Mouse (Mus musculus): ENCODE measurements around the gene Cyp2d11. TPM values are rescaled to one million over a fixed set of nuclear protein-coding genes. Genes with fewer than 3 reads are reported as not detected.
"Not testable (repeated sequence)": the region's sequence is repeated elsewhere in the genome, so short reads cannot be mapped to it uniquely, and the experiment has no call there.

Cyp2d11 gene
- not detected in 2 replicates for polyA plus RNA-seq (2015; fragmentation: Nextera tagmentation; extraction: Ambion mirVana)

DNA sequence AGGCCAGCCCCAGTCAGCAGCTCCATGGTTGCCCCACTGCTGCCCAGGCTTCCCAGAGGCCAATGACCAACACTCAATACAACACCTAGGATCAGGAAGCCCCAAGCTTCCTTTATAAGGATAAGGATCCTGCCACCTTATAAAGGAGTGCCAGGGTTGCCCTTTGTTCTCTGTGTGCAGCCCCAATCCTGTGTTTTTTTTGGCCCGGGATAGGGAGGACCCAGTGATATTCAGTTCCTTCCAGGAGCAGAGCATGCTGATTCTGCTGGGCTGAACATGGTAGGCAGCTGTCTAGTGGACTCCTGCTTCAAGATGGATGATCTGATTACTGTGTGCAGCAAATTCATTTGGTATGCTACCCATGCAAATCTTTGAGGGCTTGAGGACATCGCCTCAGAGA, at the start of gene Cyp2d11:
Gene Cyp2d11, minus strand, starts transcription at position 101 of the 400 bp plus-strand sequence.
- H3K4me2 ChIP-seq; ATAC-seq (replicated peaks; ENCODE audit: low FRiP score); H3K4me3 ChIP-seq (replicated peaks); H3K9ac ChIP-seq; H3K4me1 ChIP-seq; H3K36me3 ChIP-seq; H3K27me3 ChIP-seq; H3K27ac ChIP-seq; H3K9me3 ChIP-seq (replicated peaks): not testable (repeated sequence)
- WGBS = 86% methylated on average over 2 of the region's 2 CpGs

DNA sequence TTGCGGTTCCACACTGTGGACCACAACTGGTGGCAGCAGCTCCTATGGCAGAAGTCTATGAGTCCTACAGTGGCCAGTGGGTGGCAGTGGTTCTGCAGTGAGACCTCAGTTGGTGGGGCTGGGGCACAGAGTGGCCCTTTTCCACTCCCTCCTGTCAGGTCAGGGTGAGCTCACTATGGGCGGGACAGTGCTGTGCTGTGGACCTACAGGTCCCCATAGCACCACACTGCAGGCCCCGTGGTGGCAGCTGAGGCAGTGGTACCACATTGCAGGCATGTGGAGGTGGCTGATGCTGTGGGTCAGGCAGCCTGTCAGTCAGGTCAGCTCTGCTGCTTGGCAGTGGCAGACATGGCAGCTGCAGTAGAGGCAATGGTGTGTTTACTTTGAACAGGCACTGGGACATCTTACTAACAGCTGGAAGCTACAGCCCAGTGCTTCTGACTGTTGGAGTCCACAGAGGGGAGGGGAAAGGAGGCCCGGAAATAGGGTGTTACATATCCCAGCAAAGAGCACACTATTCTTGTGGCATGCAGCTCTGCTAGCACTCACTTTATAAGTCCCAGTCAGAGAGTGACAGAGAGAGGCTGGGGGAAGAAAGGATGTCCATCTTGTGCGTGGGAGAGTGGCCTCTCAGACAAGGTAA, 44.3 kb upstream of the Cyp2d11 start:
- no peak overlapping the region for H3K4me3 ChIP-seq (replicated peaks)
- H3K4me1 ChIP-seq = no peaks in the 10 kb centered on the region
- H3K9me3 ChIP-seq (replicated peaks) = 0 out of 2 replicates have a peak, but pooled peaks cover 4% of the 10 kb centered on the region
- no peak overlapping the region for H3K9ac ChIP-seq
- 58% methylated on average over 5 of the region's 5 CpGs for WGBS
- H3K36me3 ChIP-seq = no peaks in the 10 kb centered on the region
- no peaks in the 10 kb centered on the region for H3K27me3 ChIP-seq
- ATAC-seq (replicated peaks; ENCODE audit: low FRiP score) = 0 out of 2 replicates have a peak, but pooled peaks have one; percentile 40
- no peak overlapping the region for H3K27ac ChIP-seq
- no peak overlapping the region for H3K4me2 ChIP-seq

GRCm38 (mm10) chr15:82435606-82436005, 41.8 kb upstream of the Cyp2d11 start:
- Histone ChIP-seq H3K27me3 (no peaks in the 10 kb centered on the region), H3K36me3 (no peaks in the 10 kb centered on the region), H3K9ac (no peak overlapping the region), H3K9me3 (replicated peaks) (0 out of 2 replicates have a peak, but pooled peaks cover 10% of the 10 kb centered on the region), H3K4me1 (no peaks in the 10 kb centered on the region), H3K27ac (no peak overlapping the region), H3K4me3 (replicated peaks) (no peak overlapping the region), H3K4me2 (no peak overlapping the region)
- WGBS = 87% methylated on average over 2 of the region's 2 CpGs
- no peak for ATAC-seq (replicated peaks; ENCODE audit: low FRiP score)

DNA sequence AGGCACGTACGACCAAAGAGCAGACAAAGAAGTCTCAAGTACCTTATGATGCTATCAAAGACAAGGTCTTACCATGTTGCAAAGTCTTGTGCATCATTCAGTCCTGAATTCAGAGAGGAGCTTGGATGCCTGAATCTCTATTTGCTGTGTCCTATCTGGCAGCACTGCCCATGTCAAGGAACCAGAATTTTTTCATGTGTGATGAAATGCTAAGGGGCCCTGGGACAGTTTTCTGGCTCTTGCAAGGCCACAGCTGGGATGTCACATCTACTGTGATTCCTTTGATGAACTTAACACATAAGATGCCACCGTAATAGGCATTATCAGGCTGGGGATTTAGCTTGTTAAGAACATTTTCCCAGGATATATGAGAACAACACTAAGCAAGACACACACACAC, 41.2 kb upstream of the Cyp2d11 start:
- no peak overlapping the region for H3K4me3 ChIP-seq (replicated peaks)
- no peak overlapping the region for H3K9ac ChIP-seq
- H3K27me3 ChIP-seq = no peaks in the 10 kb centered on the region
- WGBS = 90% methylated on average over 3 of the region's 3 CpGs
- H3K4me1 ChIP-seq = no peaks in the 10 kb centered on the region
- no peak overlapping the region for H3K4me2 ChIP-seq
- H3K36me3 ChIP-seq = no peaks in the 10 kb centered on the region
- 0 out of 2 replicates have a peak, but pooled peaks cover 10% of the 10 kb centered on the region for H3K9me3 ChIP-seq (replicated peaks)
- ATAC-seq (replicated peaks; ENCODE audit: low FRiP score) = no peak
- H3K27ac ChIP-seq = no peak overlapping the region

DNA sequence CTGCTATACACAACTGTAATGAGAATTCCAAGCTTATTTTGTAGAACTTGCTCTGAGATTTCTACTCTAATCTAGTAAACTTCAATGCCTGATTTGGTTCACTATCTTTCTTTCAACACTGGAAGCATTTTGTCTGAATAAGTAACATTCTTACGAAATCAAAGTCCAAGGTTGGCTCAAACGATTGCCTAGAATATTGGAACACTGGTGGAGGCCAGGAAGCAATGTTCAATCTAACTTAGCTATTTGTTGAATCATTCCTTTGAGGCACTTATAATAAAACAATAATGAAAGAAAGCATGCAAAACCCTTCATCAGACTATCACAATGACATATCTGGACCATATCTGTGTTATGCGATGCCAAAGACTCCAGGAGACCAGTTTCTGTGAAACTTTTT, 40.7 kb upstream of the Cyp2d11 start:
- 92% methylated on average over 3 of the region's 3 CpGs for WGBS
- no peak overlapping the region for H3K27ac ChIP-seq
- H3K36me3 ChIP-seq = no peaks in the 10 kb centered on the region
- ATAC-seq (replicated peaks; ENCODE audit: low FRiP score) = no peak
- no peaks in the 10 kb centered on the region for H3K4me1 ChIP-seq
- H3K9ac ChIP-seq = no peak overlapping the region
- H3K27me3 ChIP-seq = no peaks in the 10 kb centered on the region
- no peak overlapping the region for H3K4me3 ChIP-seq (replicated peaks)
- 0 out of 2 replicates have a peak, but pooled peaks cover 10% of the 10 kb centered on the region for H3K9me3 ChIP-seq (replicated peaks)
- H3K4me2 ChIP-seq = no peak overlapping the region

GRCm38 (mm10) chr15:82433621-82434020, 39.8 kb upstream of the Cyp2d11 start:
- no peak for ATAC-seq (replicated peaks; ENCODE audit: low FRiP score)
- H3K4me3 ChIP-seq (replicated peaks) = no peak overlapping the region
- no peak overlapping the region for H3K4me2 ChIP-seq
- H3K9ac ChIP-seq = no peak overlapping the region
- no peaks in the 10 kb centered on the region for H3K36me3 ChIP-seq
- no peak overlapping the region for H3K27ac ChIP-seq
- no peaks in the 10 kb centered on the region for H3K4me1 ChIP-seq
- H3K27me3 ChIP-seq = no peaks in the 10 kb centered on the region
- WGBS = 97% methylated on average over 3 of the region's 3 CpGs
- 0 out of 2 replicates have a peak, but pooled peaks cover 10% of the 10 kb centered on the region for H3K9me3 ChIP-seq (replicated peaks)

DNA sequence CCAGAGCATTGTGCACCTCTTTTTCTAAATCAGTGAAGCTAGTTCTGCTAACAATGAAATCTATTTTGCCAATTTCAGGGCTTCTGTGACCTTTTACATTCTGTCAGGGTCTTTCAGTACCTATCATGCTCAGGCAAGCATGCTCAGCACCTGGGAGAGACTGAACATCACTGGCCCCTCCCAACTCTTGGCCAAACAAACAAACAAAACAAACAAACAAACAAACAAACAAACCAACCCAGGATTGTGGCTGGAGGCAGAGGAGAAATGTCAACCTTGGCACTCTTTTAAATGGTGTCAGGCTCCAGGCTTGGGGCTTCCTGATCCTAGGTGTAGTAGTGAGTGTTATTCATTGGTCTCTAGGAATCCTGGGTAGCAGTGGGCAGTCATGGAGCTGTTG, 39.3 kb upstream of the Cyp2d11 start, which contains the start of gene Cyp2d9:
Gene Cyp2d9, plus strand, starts transcription at position 301 of the 400 bp plus-strand sequence.
- no peak for ATAC-seq (replicated peaks; ENCODE audit: low FRiP score)
- H3K4me3 ChIP-seq (replicated peaks) = no peak within 1 kb of the TSS
- H3K27ac ChIP-seq = no peak within 1 kb of the TSS
- H3K9ac ChIP-seq = no peak within 1 kb of the TSS
- 0 out of 2 replicates have a peak, but pooled peaks cover 10% of the 10 kb centered on the region for H3K9me3 ChIP-seq (replicated peaks)
- no peak within 1 kb of the TSS for H3K4me2 ChIP-seq
- no peaks in the 10 kb centered on the region for H3K36me3 ChIP-seq
- no peaks in the 10 kb centered on the region for H3K4me1 ChIP-seq
- no peaks in the 10 kb centered on the region for H3K27me3 ChIP-seq

GRCm38 (mm10) chr15:82423471-82423870, 29.6 kb upstream of the Cyp2d11 start:
- no peaks in the 10 kb centered on the region for H3K9me3 ChIP-seq (replicated peaks)
- H3K9ac ChIP-seq = no peak overlapping the region
- no peaks in the 10 kb centered on the region for H3K4me1 ChIP-seq
- 75% methylated on average over 3 of the region's 3 CpGs for WGBS
- H3K27me3 ChIP-seq = no peaks in the 10 kb centered on the region
- no peak for ATAC-seq (replicated peaks; ENCODE audit: low FRiP score)
- no peak overlapping the region for H3K4me3 ChIP-seq (replicated peaks)
- no peaks in the 10 kb centered on the region for H3K36me3 ChIP-seq
- H3K4me2 ChIP-seq = no peak overlapping the region
- H3K27ac ChIP-seq = no peak overlapping the region

DNA sequence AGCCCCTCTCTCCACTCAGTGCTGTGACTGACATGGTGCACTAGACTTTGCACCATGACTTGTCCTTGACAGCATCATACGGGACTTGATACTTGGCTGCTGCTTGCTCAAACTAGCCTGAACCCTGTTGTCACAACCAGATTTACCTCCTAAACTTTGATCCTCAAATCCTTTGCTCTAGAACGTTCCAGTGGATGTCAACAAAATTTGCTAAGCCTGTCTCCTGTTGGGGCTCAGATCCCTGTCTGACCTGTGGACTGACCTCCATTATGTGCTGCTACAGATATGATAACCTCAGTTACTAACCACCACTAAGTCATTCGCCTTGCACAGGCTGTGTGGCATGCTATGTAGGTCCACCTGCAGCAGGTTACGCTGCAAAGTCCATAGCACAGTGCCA, 29.1 kb upstream of the Cyp2d11 start:
- ATAC-seq (replicated peaks; ENCODE audit: low FRiP score) = no peak
- 84% methylated on average over 4 of the region's 4 CpGs for WGBS
- no peaks in the 10 kb centered on the region for H3K27me3 ChIP-seq
- H3K9ac ChIP-seq = no peak overlapping the region
- no peaks in the 10 kb centered on the region for H3K9me3 ChIP-seq (replicated peaks)
- no peaks in the 10 kb centered on the region for H3K4me1 ChIP-seq
- no peak overlapping the region for H3K4me3 ChIP-seq (replicated peaks)
- no peak overlapping the region for H3K27ac ChIP-seq
- H3K4me2 ChIP-seq = no peak overlapping the region
- H3K36me3 ChIP-seq = no peaks in the 10 kb centered on the region

- H3K4me2 ChIP-seq = no peak overlapping the region
- no peaks in the 10 kb centered on the region for H3K9me3 ChIP-seq (replicated peaks)
- H3K4me3 ChIP-seq (replicated peaks) = no peak overlapping the region
- no peaks in the 10 kb centered on the region for H3K36me3 ChIP-seq
- WGBS = 71% methylated on average over 1 of the region's 1 CpGs
- H3K4me1 ChIP-seq = peaks cover 12% of the 10 kb centered on the region
- H3K9ac ChIP-seq = no peak overlapping the region
- no peaks in the 10 kb centered on the region for H3K27me3 ChIP-seq
- H3K27ac ChIP-seq = no peak overlapping the region
- no peak for ATAC-seq (replicated peaks; ENCODE audit: low FRiP score)
Observed at GRCm38 (mm10) chr15:82418616-82419015, 24.8 kb upstream of the Cyp2d11 start.

GRCm38 (mm10) chr15:82416797-82417789, 23.3 kb upstream of the Cyp2d11 start:
- 0 out of 2 replicates have a peak overlapping the region, but pooled peaks have one; percentile 15 for H3K4me3 ChIP-seq (replicated peaks)
- peak; percentile 89 for ATAC-seq (replicated peaks; ENCODE audit: low FRiP score)
- H3K4me1 ChIP-seq = peaks cover 12% of the 10 kb centered on the region
- peak overlapping the region; percentile 1; the same call in 1 of the 2 replicates for H3K9ac ChIP-seq
- peak overlapping the region; percentile 50 for H3K4me2 ChIP-seq
- no peaks in the 10 kb centered on the region for H3K36me3 ChIP-seq
- H3K27ac ChIP-seq = peak overlapping the region; percentile 58; the same call in 1 of the 2 replicates
- WGBS = 31% methylated on average over 16 of the region's 16 CpGs
- H3K9me3 ChIP-seq (replicated peaks) = no peaks in the 10 kb centered on the region
- no peaks in the 10 kb centered on the region for H3K27me3 ChIP-seq

GRCm38 (mm10) chr15:82407536-82407935, 13.7 kb upstream of the Cyp2d11 start:
- H3K4me3 ChIP-seq (replicated peaks) = no peak overlapping the region
- 83% methylated on average over 4 of the region's 4 CpGs for WGBS
- H3K27me3 ChIP-seq = no peaks in the 10 kb centered on the region
- H3K9ac ChIP-seq = no peak overlapping the region
- H3K36me3 ChIP-seq = no peaks in the 10 kb centered on the region
- H3K9me3 ChIP-seq (replicated peaks) = no peaks in the 10 kb centered on the region
- H3K27ac ChIP-seq = no peak overlapping the region
- H3K4me1 ChIP-seq = no peaks in the 10 kb centered on the region
- H3K4me2 ChIP-seq = no peak overlapping the region
- no peak for ATAC-seq (replicated peaks; ENCODE audit: low FRiP score)
